Mouse (Mus musculus) embryonic facial prominence, embryonic 10.5 days (tissue): ENCODE measurements at regions not wholly inside any gene's neighbourhood (a gene's known extent, or its start where the extent isn't known, plus 50 kb on each side); places are given as distances from the start of the nearest gene placed in this dataset.

Experiments
- DNase-seq: peaks from one replicate; pipeline ENCODE4 v3.0.0-alpha.2; 2017; ENCODE audit warnings: low spot score
- H3K27ac ChIP-seq: fragments of 300-500 bp; sonication (generic); replicated peaks from 2 replicates; pipeline ENCODE4 v1.5.1; 2016; ENCODE audit warnings: mild to moderate bottlenecking
- H3K27me3 ChIP-seq: fragments of 300-500 bp; sonication (generic); replicated peaks from 2 replicates; pipeline ENCODE4 v1.6.1; 2016; ENCODE audit warnings: low read depth, mild to moderate bottlenecking; ENCODE audit not compliant: poor library complexity, severe bottlenecking
- H3K36me3 ChIP-seq: fragments of 300-500 bp; sonication (generic); replicated peaks from 2 replicates; pipeline ENCODE4 v1.6.1; 2016; ENCODE audit warnings: mild to moderate bottlenecking, moderate library complexity
- H3K4me1 ChIP-seq: fragments of 300-500 bp; sonication (generic); 2 replicates; pipeline ENCODE4 v1.6.1; 2016
- H3K4me3 ChIP-seq: fragments of 300-500 bp; sonication (generic); 2 replicates; pipeline ENCODE4 v1.5.1; 2016; ENCODE audit warnings: mild to moderate bottlenecking, moderate library complexity
- H3K9me3 ChIP-seq: fragments of 300-500 bp; sonication (generic); 2 replicates; pipeline ENCODE4 v1.6.1; 2016; ENCODE audit warnings: mild to moderate bottlenecking
- WGBS: fragments of 180-500 bp; shearing (Covaris S2); methylation state at CpG from one replicate; pipeline ENCODE4 v1.1.7; 2016; 5-methylcytosine and 5-hydroxymethylcytosine counted together

GRCm38 (mm10) chr1:73503611-73504010 lies 487.9 kb upstream of the Tnp1 start:
- Histone ChIP-seq H3K27me3 (no peaks in the 10 kb centered on the region), H3K9me3 (no peaks in the 10 kb centered on the region), H3K27ac (no peak overlapping the region), H3K4me3 (no peak overlapping the region), H3K36me3 (no peaks in the 10 kb centered on the region), H3K4me1 (no peaks in the 10 kb centered on the region)
- 86% methylated on average over 4 of the region's 4 CpGs for WGBS
- DNase-seq, result no peak

GRCm38 (mm10) chr1:73500671-73501070 lies 485.0 kb upstream of the Tnp1 start:
- no peak overlapping the region for H3K27ac ChIP-seq
- no peak overlapping the region for H3K4me3 ChIP-seq
- no peaks in the 10 kb centered on the region for H3K9me3 ChIP-seq
- no peak for DNase-seq
- H3K36me3 ChIP-seq, result no peaks in the 10 kb centered on the region
- 84% methylated on average over 3 of the region's 3 CpGs for WGBS
- H3K4me1 ChIP-seq, result no peaks in the 10 kb centered on the region
- H3K27me3 ChIP-seq, result no peaks in the 10 kb centered on the region

GRCm38 (mm10) chr1:73495971-73496749 lies 480.5 kb upstream of the Tnp1 start:
- Histone ChIP-seq H3K4me3 (no peak overlapping the region), H3K27ac (no peak overlapping the region), H3K9me3 (no peaks in the 10 kb centered on the region), H3K4me1 (no peaks in the 10 kb centered on the region), H3K27me3 (no peaks in the 10 kb centered on the region), H3K36me3 (no peaks in the 10 kb centered on the region)
- DNase-seq, result no peak

- 66% methylated on average over 2 of the region's 2 CpGs for WGBS
- Histone ChIP-seq H3K27me3 (no peaks in the 10 kb centered on the region), H3K27ac (no peak overlapping the region), H3K36me3 (no peaks in the 10 kb centered on the region), H3K4me1 (peaks cover 14% of the 10 kb centered on the region), H3K9me3 (no peaks in the 10 kb centered on the region), H3K4me3 (no peak overlapping the region)
- no peak for DNase-seq
Observed at GRCm38 (mm10) chr1:73481956-73482355, 466.2 kb upstream of the Tnp1 start.

GRCm38 (mm10) chr1:73479349-73479920 lies 463.7 kb upstream of the Tnp1 start:
- no peaks in the 10 kb centered on the region for H3K27me3 ChIP-seq
- H3K4me3 ChIP-seq, result no peak overlapping the region
- H3K9me3 ChIP-seq, result no peaks in the 10 kb centered on the region
- H3K4me1 ChIP-seq, result peaks cover 14% of the 10 kb centered on the region
- WGBS, result 44% methylated on average over 4 of the region's 4 CpGs
- H3K36me3 ChIP-seq, result no peaks in the 10 kb centered on the region
- H3K27ac ChIP-seq, result peak overlapping the region; percentile 30; the same call in 1 of the 2 replicates
- no peak for DNase-seq

- DNase-seq, result no peak
- no peaks in the 10 kb centered on the region for H3K27me3 ChIP-seq
- no peaks in the 10 kb centered on the region for H3K36me3 ChIP-seq
- H3K4me3 ChIP-seq, result no peak overlapping the region
- peaks cover 13% of the 10 kb centered on the region for H3K4me1 ChIP-seq
- H3K27ac ChIP-seq, result no peak overlapping the region
- no peaks in the 10 kb centered on the region for H3K9me3 ChIP-seq
- 89% methylated on average over 3 of the region's 3 CpGs for WGBS
Observed at GRCm38 (mm10) chr1:73460598-73460997, 444.9 kb upstream of the Tnp1 start.

- WGBS, result 79% methylated on average over 13 of the region's 13 CpGs
- H3K27ac ChIP-seq, result no peak overlapping the region
- H3K4me1 ChIP-seq, result peaks cover 13% of the 10 kb centered on the region
- DNase-seq, result no peak
- no peaks in the 10 kb centered on the region for H3K27me3 ChIP-seq
- H3K36me3 ChIP-seq, result no peaks in the 10 kb centered on the region
- no peaks in the 10 kb centered on the region for H3K9me3 ChIP-seq
- no peak overlapping the region for H3K4me3 ChIP-seq
Observed at GRCm38 (mm10) chr1:73459754-73460534, 444.2 kb upstream of the Tnp1 start.

GRCm38 (mm10) chr1:73457261-73457660 lies 441.6 kb upstream of the Tnp1 start:
- H3K4me1 ChIP-seq, result peaks cover 13% of the 10 kb centered on the region
- H3K9me3 ChIP-seq, result no peaks in the 10 kb centered on the region
- H3K27me3 ChIP-seq, result no peaks in the 10 kb centered on the region
- no peak overlapping the region for H3K27ac ChIP-seq
- no peak for DNase-seq
- H3K4me3 ChIP-seq, result no peak overlapping the region
- no peaks in the 10 kb centered on the region for H3K36me3 ChIP-seq
- WGBS, result 74% methylated on average over 2 of the region's 2 CpGs

- Histone ChIP-seq H3K4me1 (peaks cover 13% of the 10 kb centered on the region), H3K27me3 (no peaks in the 10 kb centered on the region), H3K36me3 (no peaks in the 10 kb centered on the region), H3K4me3 (no peak overlapping the region), H3K9me3 (no peaks in the 10 kb centered on the region), H3K27ac (no peak overlapping the region)
- WGBS, result 72% methylated on average over 8 of the region's 8 CpGs
- DNase-seq, result no peak
Observed at GRCm38 (mm10) chr1:73456359-73457062, 440.8 kb upstream of the Tnp1 start.

GRCm38 (mm10) chr1:73444216-73444890 lies 428.6 kb upstream of the Tnp1 start:
- Histone ChIP-seq H3K4me3 (no peak overlapping the region), H3K27ac (no peak overlapping the region), H3K27me3 (no peaks in the 10 kb centered on the region), H3K36me3 (no peaks in the 10 kb centered on the region), H3K9me3 (no peaks in the 10 kb centered on the region), H3K4me1 (no peaks in the 10 kb centered on the region)
- no peak for DNase-seq
- WGBS, result 46% methylated on average over 6 of the region's 6 CpGs

GRCm38 (mm10) chr1:73438385-73438784 lies 422.7 kb upstream of the Tnp1 start:
- WGBS, result 59% methylated on average over 8 of the region's 8 CpGs
- no peaks in the 10 kb centered on the region for H3K36me3 ChIP-seq
- H3K9me3 ChIP-seq, result no peaks in the 10 kb centered on the region
- 0 out of 2 replicates have a peak, but pooled peaks cover 4% of the 10 kb centered on the region for H3K4me1 ChIP-seq
- H3K4me3 ChIP-seq, result no peak overlapping the region
- no peaks in the 10 kb centered on the region for H3K27me3 ChIP-seq
- DNase-seq, result peak; percentile 18
- H3K27ac ChIP-seq, result no peak overlapping the region

- Histone ChIP-seq H3K4me3 (no peak overlapping the region), H3K27me3 (no peaks in the 10 kb centered on the region), H3K9me3 (no peaks in the 10 kb centered on the region), H3K4me1 (0 out of 2 replicates have a peak, but pooled peaks cover 3% of the 10 kb centered on the region), H3K27ac (no peak overlapping the region), H3K36me3 (no peaks in the 10 kb centered on the region)
- WGBS, result 92% methylated on average over 4 of the region's 4 CpGs
- DNase-seq, result no peak
Observed at GRCm38 (mm10) chr1:73428101-73428500, 412.4 kb upstream of the Tnp1 start.
